Mouse (Mus musculus): ENCODE data around the gene Il10rb. TPM values are rescaled to one million over a fixed set of nuclear protein-coding genes. Genes with fewer than 3 reads are reported as not detected.

The Il10rb gene
- polyA plus RNA-seq, 1 experiment from 2014 or later = 13.0 TPM

Other genes starting within 250 kb of the Il10rb start
- 10.9 and 14.1 TPM in 2 replicates for gene Olig2, start 180.7 kb upstream of the Il10rb start, polyA plus RNA-seq (2014; fragmentation: Nextera tagmentation; extraction: Ambion mirVana)
- gene Olig1, start 136.4 kb upstream of the Il10rb start, polyA plus RNA-seq (2014; fragmentation: Nextera tagmentation; extraction: Ambion mirVana) = 93.4 and 118 TPM in 2 replicates
- 38.2 and 40.4 TPM in 2 replicates for gene Ifnar2, start 33.4 kb upstream of the Il10rb start, polyA plus RNA-seq (2014; fragmentation: Nextera tagmentation; extraction: Ambion mirVana)
- gene Gm21970, start 14.4 kb upstream of the Il10rb start, polyA plus RNA-seq (2014; fragmentation: Nextera tagmentation; extraction: Ambion mirVana) = not detected in 2 replicates
- gene Ifnar1, start 79.1 kb downstream of the Il10rb start, polyA plus RNA-seq (2014; fragmentation: Nextera tagmentation; extraction: Ambion mirVana) = 47.1 and 48.8 TPM in 2 replicates
- gene Ifngr2, start 140.9 kb downstream of the Il10rb start, polyA plus RNA-seq (2014; fragmentation: Nextera tagmentation; extraction: Ambion mirVana) = 106 and 114 TPM in 2 replicates
- gene Tmem50b, start 191.6 kb downstream of the Il10rb start, polyA plus RNA-seq (2014; fragmentation: Nextera tagmentation; extraction: Ambion mirVana) = 106 and 127 TPM in 2 replicates
- 5.2 and 6.0 TPM in 2 replicates for gene Dnajc28, start 212.9 kb downstream of the Il10rb start, polyA plus RNA-seq (2014; fragmentation: Nextera tagmentation; extraction: Ambion mirVana)
- gene Gart, start 240.8 kb downstream of the Il10rb start, polyA plus RNA-seq (2014; fragmentation: Nextera tagmentation; extraction: Ambion mirVana) = 55.7 and 58.1 TPM in 2 replicates
- gene Son, start 241.3 kb downstream of the Il10rb start, polyA plus RNA-seq (2014; fragmentation: Nextera tagmentation; extraction: Ambion mirVana) = 125 and 146 TPM in 2 replicates